Mouse (Mus musculus) adrenal gland, adult 8-10 months (tissue): ENCODE results near the gene Engase. TPM values are rescaled to one million over a fixed set of nuclear protein-coding genes. Genes with fewer than 3 reads are reported as not detected.

ENCODE experiments used
- DNase-seq: peaks from one replicate; pipeline ENCODE4 v3.0.0; 2022
- total RNA-seq, 4 experiments: library from RNA; stranded (reverse); gene quantifications; 2 replicates each; pipeline ENCODE4 v1.2.4; 2022

The Engase gene
- total RNA-seq, 4 experiments from 2014 or later, result 21.9 to 25.7 (median 24.0) TPM

DNA sequence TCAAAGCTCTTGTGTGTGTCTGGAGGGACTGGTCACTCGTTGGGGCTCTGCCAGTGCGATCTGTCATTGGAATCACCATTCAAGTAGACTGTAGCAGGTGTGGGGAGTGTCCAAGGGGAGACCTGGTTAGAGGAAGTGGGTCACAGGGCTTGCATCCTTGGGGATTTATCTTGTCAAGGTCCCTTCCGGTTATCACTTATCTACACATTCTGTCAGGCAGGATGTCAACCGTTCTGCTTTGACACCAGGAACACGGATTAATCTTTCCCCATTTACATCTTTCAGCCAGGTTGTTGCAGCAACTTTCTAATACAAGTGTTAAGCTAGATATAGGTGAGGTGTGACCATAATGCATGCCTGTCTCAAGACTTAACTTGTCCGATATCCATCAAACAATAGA is 20.8 kb upstream of the Engase start:
- DNase-seq, result no peak

- DNase-seq, result no peak
These were observed 19.7 kb upstream of the Engase start for GRCm38 (mm10) chr11:118456937-118457336.

DNA sequence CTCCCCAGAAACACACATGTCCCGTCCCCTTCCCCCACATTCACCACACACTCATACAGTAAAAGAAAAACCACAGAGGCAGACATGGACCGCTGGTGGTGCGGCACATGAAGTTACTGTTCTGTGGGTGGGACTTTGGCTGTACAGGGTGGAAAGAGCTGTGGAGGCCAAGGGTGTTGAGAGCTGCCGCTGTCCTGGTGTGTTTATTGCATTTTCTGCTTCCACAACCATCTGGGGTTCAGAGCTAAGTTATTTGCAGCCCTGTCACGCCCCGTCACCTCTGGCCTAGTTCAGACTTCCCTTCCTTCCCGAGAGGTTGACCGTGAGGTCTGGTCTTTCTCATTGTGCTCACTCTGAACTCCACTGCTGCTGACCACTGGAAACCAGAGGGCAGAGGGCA is 17.6 kb upstream of the Engase start:
- DNase-seq, result no peak

DNA sequence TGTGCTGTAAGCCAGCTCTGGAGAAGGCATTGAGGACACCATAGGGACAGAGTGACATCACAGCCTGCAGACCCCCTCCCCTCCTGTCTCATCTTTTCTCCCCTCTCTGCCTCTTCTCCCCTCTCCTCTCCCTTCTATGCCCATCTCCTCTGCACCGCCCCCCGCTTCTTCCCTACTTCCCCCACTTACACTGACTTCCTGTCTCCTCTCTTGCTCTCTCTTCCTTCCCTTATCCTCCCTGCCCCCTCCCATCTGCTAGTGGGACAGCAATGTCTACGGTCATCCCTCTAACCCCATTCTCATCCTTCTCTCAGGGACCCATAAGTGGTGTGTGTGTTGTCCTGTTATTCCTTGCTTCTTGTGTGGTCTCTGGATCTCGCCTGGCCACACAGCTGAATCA is 17.1 kb upstream of the Engase start:
- no peak for DNase-seq

DNA sequence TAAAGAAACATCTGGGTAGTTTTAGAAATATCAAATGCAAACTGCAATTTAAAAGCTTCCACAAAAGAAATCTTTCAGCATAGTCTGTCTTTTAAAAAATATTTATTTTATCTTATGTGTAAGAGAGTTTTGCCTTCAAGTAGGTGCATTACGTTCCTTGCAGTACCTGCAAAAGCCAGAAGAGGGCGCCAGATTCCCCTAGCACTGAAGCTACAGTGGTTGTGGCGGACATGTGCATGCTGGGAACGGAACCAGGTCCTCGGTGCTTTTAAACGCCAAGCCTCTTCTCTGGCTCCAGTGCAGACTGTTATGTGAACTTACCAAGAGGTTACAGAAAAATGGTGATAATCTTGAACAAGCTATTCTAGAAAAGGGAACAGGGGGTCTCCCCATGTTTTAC is 16.3 kb upstream of the Engase start:
- no peak for DNase-seq

GRCm38 (mm10) chr11:118467441-118468035 is 9.1 kb upstream of the Engase start:
- no peak for DNase-seq

GRCm38 (mm10) chr11:118469509-118470160 is 7.0 kb upstream of the Engase start:
- DNase-seq, result no peak

DNA sequence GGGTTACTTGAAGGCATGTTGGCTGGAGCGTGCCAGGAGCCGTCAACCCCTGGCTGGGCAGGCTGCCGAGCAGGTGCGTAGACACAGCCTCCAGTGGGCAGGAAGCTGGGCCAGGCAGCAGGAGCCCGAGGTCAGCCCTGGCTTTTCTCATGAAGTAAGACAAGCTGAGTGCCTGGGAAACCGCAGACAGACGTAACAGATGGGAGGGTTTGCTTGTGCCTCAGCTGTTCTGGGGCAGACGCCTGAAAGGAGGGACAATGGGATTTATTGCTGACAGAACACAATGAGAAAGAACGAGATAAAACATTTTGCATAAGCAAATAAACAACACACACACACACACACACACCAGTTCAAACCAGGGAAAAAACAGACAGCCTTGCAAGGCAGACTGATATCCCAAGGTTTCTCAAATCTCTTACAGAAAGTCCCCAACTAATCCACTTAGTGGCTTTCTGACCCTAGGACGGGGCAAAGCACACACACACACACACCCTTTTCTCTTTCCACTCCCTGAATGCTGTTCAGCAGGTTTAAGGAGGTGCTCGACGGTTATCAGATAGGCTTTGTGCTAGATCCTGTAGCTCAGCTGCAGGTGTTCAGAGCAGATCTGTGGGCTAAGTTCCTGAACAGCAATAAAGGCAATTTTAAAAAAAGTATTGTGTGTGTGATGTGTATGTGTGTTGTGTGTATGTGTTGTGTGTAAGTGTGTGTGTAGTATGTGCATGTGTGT is 6.2 kb upstream of the Engase start:
- no peak for DNase-seq

DNA sequence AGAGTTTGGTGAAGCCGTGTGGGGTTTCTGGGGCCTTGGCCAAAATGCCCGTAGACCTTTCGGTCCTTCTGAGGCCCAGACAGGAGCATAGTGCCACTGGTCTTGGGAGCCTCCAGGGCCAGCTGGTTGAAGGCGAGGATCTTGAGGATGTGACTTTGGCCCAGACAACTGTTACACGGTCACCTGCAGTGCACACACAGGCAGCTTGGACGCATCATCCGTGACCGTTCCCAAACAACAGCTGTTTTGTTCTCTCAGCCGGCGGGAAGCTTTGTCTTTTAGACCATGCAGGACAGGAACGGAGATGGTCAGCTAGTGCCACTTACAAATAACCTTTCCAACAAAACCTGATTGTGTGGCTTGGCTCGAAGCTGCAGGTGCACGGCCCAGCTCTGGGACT is 5.0 kb upstream of the Engase start:
- DNase-seq, result no peak

- DNase-seq, result no peak
These were observed 3.5 kb upstream of the Engase start for GRCm38 (mm10) chr11:118473161-118473560.

DNA sequence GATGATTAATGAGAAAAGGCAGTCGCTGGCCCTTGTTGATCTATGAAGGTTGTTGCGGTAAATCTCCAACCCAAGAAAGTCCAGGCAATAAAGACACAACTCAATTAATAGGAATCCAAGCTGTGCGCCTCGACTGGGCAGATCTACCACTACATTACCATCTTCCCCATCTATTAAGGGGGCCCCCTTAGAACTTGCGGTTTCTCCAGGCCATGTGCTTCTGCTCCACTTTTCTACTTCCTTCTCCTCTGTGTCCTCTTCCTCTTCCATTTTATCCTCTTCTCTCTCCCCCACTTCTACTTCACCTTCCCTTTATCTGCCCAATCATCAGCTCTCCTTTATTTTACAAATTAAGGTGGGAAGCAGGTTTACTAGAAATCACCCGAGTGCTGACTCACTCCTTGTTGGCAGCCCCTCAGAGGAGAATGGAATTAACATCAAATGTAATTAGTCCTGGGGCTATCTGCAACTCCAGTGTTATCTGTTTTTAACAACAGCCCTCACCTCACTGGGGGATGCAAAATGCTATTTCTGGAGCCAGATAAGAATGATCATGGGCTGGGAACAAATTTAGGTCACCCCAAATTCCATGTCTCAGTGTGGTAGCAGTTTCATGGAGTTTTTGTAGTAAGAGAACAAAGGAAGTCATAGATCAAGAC is 2.7 kb upstream of the Engase start:
- no peak for DNase-seq

DNA sequence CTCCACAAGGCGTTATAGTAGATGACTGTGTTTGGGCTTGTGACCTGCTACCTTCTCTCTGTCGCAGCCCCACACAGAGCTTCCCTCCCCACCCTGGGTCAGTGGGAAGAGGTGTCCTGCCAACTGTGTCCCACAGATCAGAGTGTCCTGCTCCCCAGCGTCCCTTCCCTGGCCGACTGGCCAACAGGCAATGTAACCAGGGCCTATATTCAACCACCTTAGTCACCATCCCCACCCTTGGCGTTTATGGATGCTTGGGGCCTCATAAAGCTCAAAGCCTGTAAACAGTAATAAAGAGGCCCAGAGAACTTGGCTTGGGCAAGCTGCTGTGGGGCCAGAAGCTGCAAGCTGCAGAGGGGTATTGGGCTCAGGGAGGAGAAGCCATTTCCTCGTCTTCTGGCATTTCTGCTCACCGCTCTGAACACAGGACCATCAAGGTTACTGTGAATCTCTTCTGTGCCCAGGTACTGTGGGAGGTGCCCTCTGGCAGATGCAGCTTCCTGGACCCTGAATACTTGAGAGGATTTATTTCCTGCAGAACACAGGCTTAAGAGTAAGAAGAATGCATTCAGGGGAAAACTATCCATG is 1.0 kb upstream of the Engase start:
- DNase-seq, result no peak

DNA sequence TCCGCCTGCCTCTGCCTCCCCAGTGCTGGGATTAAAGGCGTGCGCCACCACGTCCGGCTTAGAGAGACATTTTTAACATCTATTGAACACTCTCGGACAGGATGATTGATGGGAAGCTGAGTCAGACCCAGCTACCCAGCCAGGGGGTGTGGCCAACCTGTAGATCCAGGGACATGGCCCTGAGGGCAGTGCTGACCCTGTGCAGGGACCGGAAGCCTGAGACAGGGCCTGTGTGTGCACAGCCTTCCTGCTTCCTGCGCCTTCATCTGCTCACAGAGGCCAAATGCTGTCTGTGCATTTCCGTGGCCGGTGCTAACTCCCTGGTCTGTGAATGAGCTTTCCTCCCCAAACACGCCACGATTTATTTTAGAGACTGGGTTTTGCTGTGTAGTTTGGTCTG is 3.1 kb downstream of the Engase start:
- peak; percentile 88 for DNase-seq

- DNase-seq, result no peak
These were observed 4.6 kb downstream of the Engase start for GRCm38 (mm10) chr11:118481231-118481630.

DNA sequence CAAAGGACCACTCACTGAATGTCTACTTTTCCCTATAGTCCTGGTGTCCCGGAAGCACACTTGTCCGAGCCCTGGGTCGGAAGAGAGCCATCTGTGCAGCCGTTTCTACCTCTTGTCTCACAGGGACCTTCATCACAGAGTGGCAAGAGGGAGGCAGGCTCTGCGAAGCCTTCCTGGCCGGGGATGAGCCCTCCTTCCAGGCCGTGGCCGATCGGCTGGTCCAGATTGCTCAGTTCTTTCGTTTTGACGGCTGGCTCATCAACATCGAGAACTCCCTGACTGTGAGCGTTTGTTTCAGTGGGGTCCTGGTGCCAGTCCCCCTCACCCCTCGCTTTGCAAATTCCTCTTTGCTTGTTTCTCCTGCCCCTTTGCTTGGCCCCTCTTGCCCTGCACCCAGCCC is 5.1 kb downstream of the Engase start:
- DNase-seq, result no peak

GRCm38 (mm10) chr11:118484169-118484568 is 7.5 kb downstream of the Engase start:
- no peak for DNase-seq

GRCm38 (mm10) chr11:118485338-118485737 is 8.7 kb downstream of the Engase start:
- DNase-seq, result no peak

DNA sequence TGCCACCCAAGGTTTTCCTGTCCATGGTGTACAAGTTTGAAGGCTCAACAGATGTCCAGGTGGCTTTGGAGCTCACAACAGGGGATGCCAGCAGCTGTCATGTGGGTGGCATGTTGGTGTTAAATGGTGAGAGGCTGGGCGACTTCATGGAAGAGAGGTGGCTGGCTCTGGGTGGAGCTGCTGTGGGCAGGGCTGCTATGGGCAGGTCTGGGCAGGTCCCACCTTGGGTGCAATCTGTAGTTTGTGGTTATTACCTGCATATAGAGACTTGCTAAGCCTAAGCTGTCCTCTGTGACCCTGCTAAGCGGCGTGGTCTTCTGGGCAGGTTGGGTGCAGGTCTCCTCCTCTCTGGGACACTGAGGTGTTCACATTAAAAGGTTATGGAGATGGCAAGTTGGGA is 9.2 kb downstream of the Engase start:
- DNase-seq, result no peak

DNA sequence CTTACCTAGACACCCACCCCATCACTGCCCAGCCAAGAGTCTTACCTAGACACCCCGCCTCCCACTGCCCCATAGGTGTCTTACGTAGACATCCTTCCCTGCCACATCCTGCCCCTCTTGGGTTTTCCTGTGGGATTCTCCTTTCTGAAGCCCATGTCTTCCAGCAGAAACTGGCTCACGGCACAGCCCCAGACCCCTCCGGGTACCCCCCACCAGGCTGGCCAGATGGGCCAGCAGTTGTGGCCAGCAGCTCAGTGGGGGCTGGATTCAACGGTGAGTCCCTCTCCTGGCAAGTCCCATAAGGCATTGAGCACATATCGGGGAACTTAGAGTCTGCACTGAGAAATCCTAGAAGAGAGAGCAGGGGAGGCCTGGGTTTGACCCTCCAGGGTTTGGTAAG is 9.7 kb downstream of the Engase start:
- no peak for DNase-seq

DNA sequence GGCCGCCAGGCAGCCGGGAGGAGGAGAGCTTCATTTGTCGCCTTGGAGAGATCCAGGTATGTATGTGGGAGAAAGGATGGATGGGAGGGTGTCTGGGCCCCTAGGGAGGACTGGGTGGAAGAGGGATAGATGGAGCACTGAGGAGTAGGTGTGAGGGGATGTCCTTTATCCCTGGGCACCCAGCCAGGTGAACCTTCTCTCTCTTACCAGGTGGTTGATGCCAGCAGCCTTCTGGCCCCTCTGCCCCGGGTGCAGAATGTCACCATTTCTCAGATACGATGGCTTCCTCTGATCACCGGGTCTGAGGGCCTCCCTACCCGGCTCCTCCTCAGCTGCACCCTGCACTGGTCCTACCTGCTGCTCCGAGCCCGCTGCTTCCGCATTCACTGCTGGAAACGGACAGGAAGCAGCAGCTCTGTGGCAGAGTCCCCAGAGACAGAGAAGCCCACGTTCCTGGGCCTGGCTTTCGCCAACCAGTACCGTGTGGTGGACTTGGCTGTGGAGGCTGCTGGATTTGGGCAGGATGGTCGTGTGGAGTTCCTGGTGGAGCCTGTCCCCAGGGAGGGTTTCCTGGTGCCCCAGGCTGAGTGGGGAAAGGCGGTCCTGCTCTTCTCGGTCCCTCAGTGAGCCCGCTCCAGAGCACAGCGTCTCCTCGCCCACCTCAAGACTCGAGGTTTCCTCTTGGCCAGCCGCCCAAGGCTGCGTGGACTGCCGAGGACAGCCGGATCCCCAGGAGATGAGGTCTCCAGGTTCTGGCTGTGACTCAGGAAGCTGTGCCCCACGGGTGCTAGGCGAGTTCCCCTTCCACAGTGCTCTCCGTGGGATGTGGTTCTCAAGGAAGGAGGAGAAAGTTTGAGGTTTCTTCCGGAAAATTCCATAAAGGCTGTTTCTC is 10.5 kb downstream of the Engase start:
- DNase-seq, result no peak

- no peak for DNase-seq
These were observed 11.7 kb downstream of the Engase start for GRCm38 (mm10) chr11:118488191-118488906.
